Mouse (Mus musculus) heart, postnatal 0 days (tissue): ENCODE data around the gene Pdzk1.

Experiments used
- CTCF ChIP-seq: IDR thresholded peaks from 2 replicates; pipeline ENCODE4 v1.5.1; 2016; ENCODE audit warnings: antibody characterized with exemption, control low read depth, low read depth
- EP300 ChIP-seq: IDR thresholded peaks from 2 replicates; pipeline ENCODE4 v1.6.1; 2016; ENCODE audit warnings: antibody characterized with exemption, low read depth

- TF ChIP-seq CTCF: no peak
- TF ChIP-seq EP300: no peak
Measured at GRCm38 (mm10) chr3:96846985-96847384, 17.9 kb downstream of the Pdzk1 start.
